Mouse (Mus musculus) heart, postnatal 36 days (tissue): ENCODE data around the gene Abhd6. TPM values are rescaled to one million over a fixed set of nuclear protein-coding genes. Genes with fewer than 3 reads are reported as not detected.
A peak's percentile ranks its signal among the peaks of the same experiment; 100 is the strongest.
"Not testable (repeated sequence)": the region's sequence is repeated elsewhere in the genome, so short reads cannot be mapped to it uniquely, and the experiment has no call there.

Source experiments
- DNase-seq, 2 experiments: peaks; one replicate each; pipeline ENCODE4 v3.0.0; 2021 to 2022
- intact Hi-C: fragments of 180-260 bp; cut with DNase I; formaldehyde crosslinking; loops from one replicate; pipeline ENCODE4 v1.15.1; 2025
- total RNA-seq, 2 experiments: library from RNA; stranded (reverse); gene quantifications; 2 replicates each; pipeline ENCODE4 v1.2.3; 2021

Gene Abhd6
- total RNA-seq, 2 experiments from 2014 or later, result 10.4 to 10.7 TPM

DNA sequence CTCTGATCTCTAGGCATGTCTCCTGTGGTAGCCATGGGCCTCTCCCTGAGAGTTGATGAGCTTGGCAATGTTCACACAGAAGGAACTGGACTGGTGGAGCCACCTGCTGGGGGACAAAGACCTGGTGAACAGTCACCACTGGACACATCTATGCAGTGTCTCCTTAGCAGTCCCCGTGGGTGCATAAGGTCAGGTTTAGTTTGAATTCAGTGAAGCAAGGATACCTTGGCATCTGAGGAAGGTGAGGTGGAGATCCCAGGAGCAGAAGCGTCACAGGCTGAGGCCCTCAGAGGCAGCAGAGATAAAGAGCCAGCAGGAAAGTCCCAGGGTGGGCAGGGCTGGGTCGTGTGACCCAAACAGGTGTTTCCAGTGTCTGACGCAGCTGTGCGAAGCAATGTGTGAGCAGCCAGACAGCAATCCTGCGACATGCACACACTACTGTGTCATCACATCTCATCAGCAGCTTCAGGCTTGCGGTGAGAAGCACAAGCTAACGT is 8.4 kb upstream of the Abhd6 start, which contains the start of gene Dnase1l3:
Dnase1l3 (minus strand) TSS at position 303 of the 497 bp plus-strand sequence.
- intact Hi-C loops, result loop anchor here (1.0 kb wide), 1 partner anchor 32 kb away; no protein-coding TSS in a partner anchor
- peak; percentile 28 to 57 for DNase-seq

DNA sequence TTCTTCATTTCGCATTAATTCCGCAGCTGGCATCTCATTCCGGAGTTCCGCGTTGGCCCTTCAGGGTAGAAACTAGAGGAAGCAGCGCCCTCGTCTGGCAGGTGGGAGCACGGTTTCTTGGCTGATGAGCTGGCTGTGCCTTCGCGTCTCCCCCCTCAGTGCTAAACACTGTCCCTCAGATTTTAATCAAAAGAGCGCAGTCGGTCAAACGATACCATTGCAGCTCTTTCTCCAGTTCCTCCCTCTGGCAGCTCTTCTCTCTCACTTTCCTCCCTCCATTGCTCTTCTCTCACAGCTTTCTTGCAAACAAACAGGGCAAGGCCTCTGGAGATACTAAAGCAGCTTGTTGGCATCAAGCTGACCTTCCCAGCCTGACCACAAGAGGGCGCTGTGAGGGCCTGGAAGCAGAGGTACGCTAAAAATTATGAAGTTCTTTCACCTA is 5.4 kb upstream of the Abhd6 start:
- intact Hi-C loops, result loop anchor here (1.0 kb wide), 2 partner anchors 47 to 180 kb away; partner anchors contain the start of gene Flnb

GRCm38 (mm10) chr14:7999030-7999429 is 3.7 kb upstream of the Abhd6 start:
- intact Hi-C loops, result no loop called here
- no peak for DNase-seq

More for the DNA sequence above, 5.4 kb upstream of the Abhd6 start:
- peak; percentile 91 to 93 for DNase-seq

- no peak for DNase-seq
- intact Hi-C loops, result no loop called here
Measured at GRCm38 (mm10) chr14:7999435-7999834, 3.3 kb upstream of the Abhd6 start.

DNA sequence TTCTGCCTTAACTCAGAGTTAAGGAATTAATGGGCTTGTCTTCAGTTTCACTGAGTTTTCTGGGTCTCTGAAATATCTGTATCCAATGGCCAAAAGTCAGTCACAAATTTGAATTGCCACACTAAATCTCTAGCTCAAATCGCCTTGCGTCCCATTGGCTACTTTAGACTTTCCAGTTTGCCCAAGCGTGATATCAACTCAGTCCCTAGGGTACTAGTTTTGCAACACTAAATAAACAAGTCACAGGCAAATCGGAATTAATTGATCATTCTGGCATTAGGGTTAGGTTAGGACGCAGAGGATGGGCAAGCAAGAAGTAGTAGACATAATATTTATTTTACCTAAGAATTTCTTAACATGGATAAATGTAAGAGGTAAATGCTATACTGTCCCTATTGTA is 2.5 kb upstream of the Abhd6 start:
- no peak for DNase-seq
- intact Hi-C loops, result no loop called here

DNA sequence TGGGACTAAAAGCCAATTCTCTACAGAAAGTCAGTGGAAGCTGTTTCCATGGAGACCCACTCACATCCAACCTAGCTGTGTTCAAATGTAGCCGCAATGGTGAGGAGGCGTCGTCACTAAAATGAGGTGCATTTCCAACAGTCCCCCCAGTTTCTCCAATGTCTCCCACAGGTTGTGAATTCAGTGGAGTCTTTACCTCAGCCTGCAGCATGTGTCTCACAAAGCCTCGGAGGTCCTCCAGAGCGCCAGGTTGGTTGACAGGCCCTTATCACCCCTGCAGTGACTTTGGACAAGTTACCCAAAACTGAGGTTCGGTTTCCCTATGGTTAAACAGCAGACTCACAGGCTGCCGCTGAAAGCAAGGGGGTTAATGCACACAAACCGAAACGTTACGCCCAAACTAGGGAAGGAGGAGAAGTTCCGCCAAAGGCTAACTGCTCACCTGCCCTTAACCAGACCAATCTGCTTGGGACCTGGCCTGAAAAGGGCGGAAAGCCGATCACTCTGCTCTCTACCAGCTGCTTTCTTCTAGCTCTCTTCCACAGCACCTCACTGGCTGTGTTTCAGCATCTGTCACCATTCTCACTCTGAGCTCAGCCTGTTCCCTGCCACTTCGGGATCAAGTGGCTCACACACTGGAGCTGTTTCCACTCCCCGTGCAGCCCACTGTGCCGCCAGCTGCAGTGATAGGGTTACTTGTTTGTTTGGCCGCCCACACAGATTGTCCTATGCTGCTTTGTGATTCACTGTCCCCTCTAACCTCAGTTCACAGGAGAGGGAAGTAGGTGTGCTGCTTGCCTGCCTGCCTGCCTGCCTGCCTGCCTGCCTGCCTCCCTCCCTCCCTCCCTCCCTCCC is 1.6 kb upstream of the Abhd6 start:
- intact Hi-C loops, result no loop called here
- no peak for DNase-seq

DNA sequence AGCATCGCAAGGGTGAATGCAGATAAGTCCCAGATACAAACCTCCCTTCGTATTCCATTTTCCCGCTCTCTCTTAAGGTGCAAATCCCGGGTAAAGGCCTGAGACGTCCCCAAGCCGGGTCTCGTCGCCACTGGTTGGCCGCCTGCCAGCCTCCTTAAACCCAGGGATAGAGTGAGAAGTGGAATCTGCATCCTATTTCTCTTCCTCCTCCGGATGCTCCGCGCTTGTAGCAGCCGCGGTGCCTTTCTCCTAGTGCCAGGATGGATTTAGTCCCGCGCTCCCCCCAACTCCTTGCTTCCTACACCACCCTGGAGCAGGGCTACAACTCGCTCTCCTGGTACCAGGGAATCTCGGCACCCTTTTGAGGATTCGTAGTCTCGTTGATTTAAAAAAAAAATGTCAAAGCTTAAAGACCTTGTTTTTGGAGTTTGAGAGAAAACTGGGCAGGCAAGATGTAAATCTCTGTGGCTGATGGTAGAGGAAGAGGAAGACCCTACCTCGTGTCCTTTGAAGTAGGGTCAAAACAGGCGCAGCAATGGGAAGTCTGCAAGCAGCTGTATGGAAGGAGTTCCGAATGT is 480 bp downstream of the Abhd6 start:
- intact Hi-C loops, result loop anchor here (2.0 kb wide), 1 partner anchor 22 kb away; no protein-coding TSS in a partner anchor
- DNase-seq, result peak in 1 of 2 experiments; percentile 65

- DNase-seq, result no peak
- intact Hi-C loops, result loop anchor here (2.0 kb wide), 1 partner anchor 21 kb away; no protein-coding TSS in a partner anchor
Measured at GRCm38 (mm10) chr14:8003727-8004670, 1.3 kb downstream of the Abhd6 start.

DNA sequence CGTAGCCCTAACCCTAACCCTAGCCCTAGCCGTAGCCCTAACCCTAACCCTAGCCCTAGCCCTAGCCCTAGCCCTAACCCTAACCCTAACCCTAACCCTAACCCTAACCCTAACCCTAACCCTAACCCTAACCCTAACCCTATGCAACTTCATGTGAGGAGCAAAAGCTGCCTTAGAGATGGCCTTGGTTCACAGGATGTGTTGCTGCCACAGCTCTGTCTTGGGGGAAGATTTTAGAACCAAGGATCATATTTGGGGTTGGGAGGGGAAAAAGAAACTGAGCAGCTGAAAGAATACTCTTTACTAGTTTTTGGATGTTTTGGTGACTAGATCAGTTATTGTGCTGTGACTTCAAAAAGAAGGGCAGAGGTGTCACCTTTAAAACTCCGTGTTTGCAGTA is 3.4 kb downstream of the Abhd6 start:
- DNase-seq, intact Hi-C loops: not testable (repeated sequence)

DNA sequence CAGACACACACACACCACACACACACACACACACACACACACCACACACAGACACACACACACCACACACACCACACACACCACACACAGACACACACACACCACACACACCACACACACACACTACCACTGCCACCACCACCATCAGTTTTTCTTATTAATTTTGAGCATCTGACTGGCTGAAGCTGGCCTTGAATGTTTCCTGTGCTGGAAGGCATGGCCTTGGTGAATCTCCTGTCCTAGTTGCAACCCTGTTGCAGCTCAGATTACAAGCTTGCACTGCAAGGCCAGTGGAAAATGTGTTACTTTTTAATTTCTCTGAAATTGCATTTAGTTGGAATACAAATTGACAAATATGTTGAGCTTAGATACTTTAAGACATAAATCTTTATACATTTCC is 4.4 kb downstream of the Abhd6 start:
- intact Hi-C loops, result no loop called here
- no peak for DNase-seq

DNA sequence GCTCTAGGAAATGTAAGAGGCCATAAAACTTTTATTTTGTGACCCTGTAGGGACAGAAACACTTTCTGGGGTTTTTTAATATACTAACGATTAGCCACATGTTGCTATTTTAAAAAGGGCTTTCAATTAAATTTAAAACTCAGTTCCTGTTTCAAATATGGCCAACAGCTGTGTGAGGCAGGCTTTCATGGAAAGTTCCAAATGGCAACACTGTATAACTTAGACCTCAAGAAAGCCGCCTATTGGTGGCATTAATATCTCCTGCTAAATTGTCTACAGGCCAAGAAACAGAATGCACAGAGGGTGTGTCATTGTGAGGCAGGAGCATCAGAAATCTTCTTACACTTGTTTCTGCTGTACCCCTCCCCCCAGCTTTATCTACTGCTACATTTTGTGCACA is 4.8 kb downstream of the Abhd6 start:
- no peak for DNase-seq
- intact Hi-C loops, result no loop called here

- no peak for DNase-seq
- intact Hi-C loops, result no loop called here
Measured at GRCm38 (mm10) chr14:8007923-8008322, 5.2 kb downstream of the Abhd6 start.

DNA sequence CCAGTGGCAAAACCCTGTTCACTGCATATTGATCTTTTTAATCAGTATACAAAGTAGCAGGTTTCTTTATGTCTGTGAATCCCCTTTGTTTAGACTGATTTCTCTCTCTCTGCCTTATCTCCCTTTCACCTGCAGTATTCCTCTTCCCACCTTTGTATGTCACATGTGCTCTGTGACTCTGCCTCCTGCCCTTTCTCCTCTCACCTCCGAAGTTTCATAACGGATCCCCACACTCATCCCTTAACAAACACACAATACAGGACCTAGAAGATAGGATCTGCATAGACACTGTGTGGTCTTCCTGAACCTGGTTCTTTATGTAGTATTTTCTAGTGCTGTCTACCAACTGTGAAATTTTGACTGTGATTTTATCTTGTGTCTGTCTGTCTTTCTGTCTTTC is 8.6 kb downstream of the Abhd6 start:
- intact Hi-C loops, result no loop called here
- DNase-seq, result no peak

DNA sequence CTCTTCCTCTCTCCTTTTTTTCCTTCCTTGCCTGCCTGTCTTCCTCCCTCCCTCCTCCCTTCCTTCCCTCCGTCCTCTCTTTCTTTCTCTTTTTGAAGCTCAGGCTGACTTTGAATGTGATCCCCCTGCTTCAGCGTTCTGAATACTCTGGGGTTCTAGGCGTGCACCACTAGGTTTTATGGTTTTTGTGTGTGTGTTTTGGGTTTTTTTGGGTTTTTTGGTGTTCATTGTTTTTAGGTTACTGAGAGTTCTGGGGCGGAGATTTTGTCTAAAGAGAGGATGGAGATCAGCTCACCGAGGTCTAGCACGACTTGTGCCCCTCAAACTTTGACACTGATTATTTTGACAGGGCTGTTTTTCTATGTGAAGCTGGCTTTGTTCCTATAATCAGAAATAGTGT is 9.2 kb downstream of the Abhd6 start:
- DNase-seq, result no peak
- intact Hi-C loops, result no loop called here

DNA sequence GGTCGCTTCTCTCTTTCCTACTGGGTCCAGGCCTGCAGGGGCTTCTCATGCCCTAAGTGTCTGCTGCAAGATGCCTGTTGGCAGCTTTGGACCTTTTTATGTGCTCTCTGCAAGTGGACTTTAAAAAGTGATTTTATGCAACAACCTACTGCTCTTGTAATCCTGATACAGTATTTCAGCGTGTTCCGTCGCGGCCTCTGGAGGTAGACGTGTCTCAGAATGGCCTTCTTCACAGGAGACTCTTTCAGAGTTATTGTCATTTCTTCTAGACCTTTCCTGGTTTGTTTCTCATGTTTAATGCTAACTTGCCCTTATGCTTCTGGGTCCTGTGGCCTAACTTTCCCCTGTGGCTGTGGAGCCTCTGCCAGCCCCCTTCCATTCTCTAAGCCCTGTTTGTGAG is 13.1 kb downstream of the Abhd6 start:
- DNase-seq, result no peak
- intact Hi-C loops, result no loop called here

DNA sequence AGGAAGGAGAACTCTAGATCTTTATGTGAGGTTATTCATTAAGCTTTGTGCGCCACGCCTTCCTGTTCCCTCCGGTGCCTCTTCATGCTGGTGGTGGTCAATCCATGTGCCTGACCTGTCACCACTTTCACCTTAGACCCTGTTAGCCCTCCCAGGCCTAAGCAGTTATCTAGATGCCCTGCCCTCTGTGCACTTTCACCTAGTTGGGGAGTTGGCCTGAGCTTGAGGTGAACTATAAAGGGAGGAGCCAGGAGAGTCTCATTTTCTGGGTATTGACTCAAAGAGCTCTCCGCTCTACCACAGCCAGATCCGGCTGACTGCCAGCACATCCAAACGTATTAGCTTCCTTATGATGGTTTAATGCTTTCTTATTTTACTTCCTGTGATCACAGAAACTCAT is 13.6 kb downstream of the Abhd6 start:
- intact Hi-C loops, result no loop called here
- no peak for DNase-seq

DNA sequence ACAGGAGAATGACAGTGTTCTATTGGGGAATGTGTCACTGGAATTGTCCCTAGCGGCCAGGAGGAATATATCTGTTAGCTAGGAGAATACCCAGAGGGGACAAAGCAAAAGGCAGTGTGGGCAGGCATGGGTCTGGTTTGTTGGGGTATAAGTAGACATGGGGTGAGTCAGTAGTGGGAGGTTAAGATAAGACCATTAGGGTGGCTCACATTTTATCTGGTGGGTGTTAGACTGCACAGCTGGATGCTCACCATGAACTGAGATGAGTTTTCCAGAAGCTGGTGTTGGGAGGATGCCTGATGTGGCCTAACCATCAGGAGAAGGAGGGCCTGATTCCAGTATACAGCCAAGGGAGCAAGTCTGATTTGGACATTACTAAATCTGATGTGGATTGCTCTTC is 14.2 kb downstream of the Abhd6 start:
- intact Hi-C loops, result no loop called here
- DNase-seq, result no peak

GRCm38 (mm10) chr14:8020011-8020410 is 17.3 kb downstream of the Abhd6 start:
- DNase-seq, result no peak
- intact Hi-C loops, result no loop called here

DNA sequence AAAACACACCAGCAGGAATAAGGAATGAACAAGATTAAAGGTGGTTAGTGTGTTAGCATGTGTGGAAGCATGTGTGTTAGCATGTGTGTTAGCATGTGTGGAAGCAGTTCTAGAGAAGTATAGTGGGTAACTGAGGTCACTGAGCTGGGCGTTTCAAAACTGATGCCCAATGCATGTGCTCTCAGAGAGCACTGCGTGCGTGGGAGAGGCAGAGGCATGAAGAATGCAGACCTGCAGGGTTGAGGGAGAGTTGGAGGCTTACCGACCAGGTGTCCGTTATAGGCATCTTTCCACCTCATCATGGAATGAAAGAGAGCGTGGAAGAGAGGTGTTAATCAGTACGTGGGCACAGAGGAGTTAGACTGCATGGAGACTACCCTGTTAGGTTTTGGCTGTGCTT is 17.8 kb downstream of the Abhd6 start:
- intact Hi-C loops, result no loop called here
- no peak for DNase-seq

GRCm38 (mm10) chr14:8024469-8024868 is 21.8 kb downstream of the Abhd6 start:
- intact Hi-C loops, result loop anchor here (2.0 kb wide), 1 partner anchor 22 kb away; the partner anchor contains the start of gene Abhd6
- DNase-seq, result no peak
